Mouse (Mus musculus) midbrain, embryonic 12.5 days (tissue): ENCODE results near the gene Adamts15. TPM values are rescaled to one million over a fixed set of nuclear protein-coding genes. Genes with fewer than 3 reads are reported as not detected.

Source experiments
- ATAC-seq: fragments of 200-750 bp; cut with Nextera tagmentation; 2 replicates; pipeline ENCODE4 v1.8.0; 2017; ENCODE audit warnings: low read depth, moderate TSS enrichment, moderate library complexity; ENCODE audit not compliant: low FRiP score
- H3K27ac ChIP-seq: fragments of 300-500 bp; sonication (generic); replicated peaks from 2 replicates; pipeline ENCODE4 v1.5.1; 2016; ENCODE audit warnings: mild to moderate bottlenecking
- H3K27me3 ChIP-seq: fragments of 300-500 bp; sonication (generic); 2 replicates; pipeline ENCODE4 v1.6.1; 2016; ENCODE audit warnings: mild to moderate bottlenecking
- H3K36me3 ChIP-seq: fragments of 300-500 bp; sonication (generic); 2 replicates; pipeline ENCODE4 v1.6.1; 2016
- H3K4me1 ChIP-seq: fragments of 300-500 bp; sonication (generic); 2 replicates; pipeline ENCODE4 v1.6.1; 2016
- H3K4me2 ChIP-seq: fragments of 300-500 bp; sonication (generic); replicated peaks from 2 replicates; pipeline ENCODE4 v1.6.1; 2016; ENCODE audit warnings: mild to moderate bottlenecking, moderate library complexity
- H3K4me3 ChIP-seq: fragments of 300-500 bp; sonication (generic); 2 replicates; pipeline ENCODE4 v1.5.1; 2016; ENCODE audit warnings: mild to moderate bottlenecking
- H3K9ac ChIP-seq: fragments of 300-500 bp; sonication (generic); replicated peaks from 2 replicates; pipeline ENCODE4 v1.6.1; 2016; ENCODE audit warnings: mild to moderate bottlenecking, moderate library complexity
- H3K9me3 ChIP-seq: fragments of 300-500 bp; sonication (generic); 2 replicates; pipeline ENCODE4 v1.6.1; 2016; ENCODE audit warnings: mild to moderate bottlenecking
- WGBS: fragments of 180-500 bp; shearing (Covaris S2); methylation state at CpG from one replicate; pipeline ENCODE4 v1.1.7; 2016; 5-methylcytosine and 5-hydroxymethylcytosine counted together
- polyA plus RNA-seq: library from polyadenylated mRNA; unstranded; fragments of >200 nt; fragmentation: Nextera tagmentation; extraction: Ambion mirVana; gene quantifications from 2 replicates; pipeline ENCODE4 v1.2.1, GENCODE M21; 2016

Gene Adamts15
- polyA plus RNA-seq = 8.8 and 9.2 TPM in 2 replicates

DNA sequence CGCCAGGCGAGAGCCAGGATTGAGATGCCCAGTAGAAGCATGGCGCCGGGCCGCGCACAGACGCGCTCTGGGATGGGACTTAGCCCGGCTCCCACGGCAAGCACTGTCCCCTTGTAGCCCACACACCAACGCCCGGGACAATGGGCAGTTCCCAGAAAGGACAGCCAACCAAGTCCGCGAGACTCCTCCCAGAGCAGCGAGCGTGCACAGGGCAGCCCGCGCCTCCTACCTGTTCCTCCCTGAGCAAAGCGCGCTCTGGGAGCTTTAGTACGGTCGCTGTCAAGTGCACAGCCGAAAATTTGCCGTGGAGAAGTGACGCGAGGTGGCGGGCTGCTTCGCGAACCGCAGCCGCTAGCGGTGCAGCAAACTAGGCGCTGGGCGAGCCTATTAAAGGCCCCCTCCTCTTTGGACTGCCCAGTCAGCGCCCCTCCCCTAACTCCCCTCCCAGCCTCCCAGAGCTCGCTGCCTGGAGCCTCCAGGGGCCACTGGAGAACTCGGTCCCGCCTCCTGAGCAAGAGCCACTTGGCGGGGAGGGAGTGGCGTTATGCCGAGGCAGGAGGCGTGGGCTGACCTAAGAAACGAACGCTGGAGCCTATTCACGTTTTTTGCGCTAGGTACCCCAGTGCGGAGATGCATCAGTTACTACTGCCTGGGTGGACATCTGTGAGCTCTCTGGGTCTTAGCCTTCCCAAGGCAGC lies at the start of gene Adamts15:
Adamts15 (minus strand) TSS at position 256 of the 698 bp plus-strand sequence.
- under 1% methylated on average over 47 of the region's 47 CpGs for WGBS
- Histone ChIP-seq H3K27ac (no peak within 1 kb of the TSS), H3K27me3 (peaks cover 42% of the 10 kb centered on the region), H3K4me2 (peak within 1 kb of the TSS; percentile 90), H3K4me1 (peaks cover 12% of the 10 kb centered on the region), H3K4me3 (peak within 1 kb of the TSS; percentile 51), H3K9me3 (no peaks in the 10 kb centered on the region), H3K36me3 (no peaks in the 10 kb centered on the region), H3K9ac (peak within 1 kb of the TSS; percentile 28; the same call in 1 of the 2 replicates)
- peak; percentile 83 for ATAC-seq

DNA sequence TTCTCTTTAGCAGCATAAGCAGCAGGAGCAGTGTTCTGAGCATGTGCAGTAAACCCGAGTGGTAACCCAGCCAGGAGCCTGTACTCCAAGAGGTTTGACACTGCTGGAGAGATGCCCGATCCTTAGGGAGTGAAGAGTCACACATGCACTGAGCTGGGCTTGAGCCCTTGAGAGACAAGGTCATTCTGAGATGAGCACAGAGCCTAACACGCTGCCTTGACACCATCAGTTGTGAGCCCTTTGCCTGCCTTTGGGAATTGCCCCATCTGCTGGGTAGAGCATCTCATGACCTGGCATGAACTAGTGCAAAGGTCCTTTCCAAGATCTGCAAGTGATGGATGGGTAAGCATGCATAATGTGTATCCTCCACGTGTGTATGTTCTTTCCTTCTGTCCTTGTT lies 49.7 kb upstream of the Adamts15 start:
- Histone ChIP-seq H3K27me3 (no peaks in the 10 kb centered on the region), H3K4me3 (no peak overlapping the region), H3K36me3 (no peaks in the 10 kb centered on the region), H3K27ac (no peak overlapping the region), H3K4me2 (no peak overlapping the region), H3K9ac (no peak overlapping the region), H3K9me3 (no peaks in the 10 kb centered on the region), H3K4me1 (no peaks in the 10 kb centered on the region)
- 74% methylated on average over 4 of the region's 4 CpGs for WGBS
- no peak for ATAC-seq

- Histone ChIP-seq H3K4me1 (no peaks in the 10 kb centered on the region), H3K4me3 (no peak overlapping the region), H3K9ac (no peak overlapping the region), H3K9me3 (no peaks in the 10 kb centered on the region), H3K36me3 (no peaks in the 10 kb centered on the region), H3K27me3 (no peaks in the 10 kb centered on the region), H3K27ac (no peak overlapping the region), H3K4me2 (no peak overlapping the region)
- ATAC-seq = no peak
- 67% methylated on average over 3 of the region's 3 CpGs for WGBS
Measured at GRCm38 (mm10) chr9:30970001-30970400, 47.7 kb upstream of the Adamts15 start.

DNA sequence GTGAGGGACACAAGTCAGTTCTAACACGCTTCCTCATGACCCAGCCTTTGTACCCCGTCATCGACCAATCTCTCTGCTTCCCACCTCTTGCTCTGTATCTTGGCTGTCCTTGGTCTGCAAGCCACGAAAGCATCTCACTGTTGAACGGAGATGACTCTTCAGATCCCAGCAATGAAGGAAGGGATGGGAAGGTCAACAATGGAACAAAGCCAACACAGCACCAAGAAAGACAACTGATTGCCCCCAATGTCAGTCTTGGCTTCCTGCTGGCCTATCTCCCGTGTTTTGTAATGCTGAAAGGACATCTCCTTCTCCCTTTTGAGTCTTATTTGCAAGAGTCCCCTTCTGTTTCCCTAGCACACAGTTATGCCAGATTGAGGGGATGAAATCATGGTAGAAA lies 45.9 kb upstream of the Adamts15 start:
- no peak overlapping the region for H3K4me2 ChIP-seq
- no peaks in the 10 kb centered on the region for H3K36me3 ChIP-seq
- H3K9me3 ChIP-seq = no peaks in the 10 kb centered on the region
- 80% methylated on average over 6 of the region's 6 CpGs for WGBS
- H3K27ac ChIP-seq = no peak overlapping the region
- H3K4me3 ChIP-seq = no peak overlapping the region
- no peak for ATAC-seq
- H3K9ac ChIP-seq = no peak overlapping the region
- H3K4me1 ChIP-seq = no peaks in the 10 kb centered on the region
- H3K27me3 ChIP-seq = no peaks in the 10 kb centered on the region

DNA sequence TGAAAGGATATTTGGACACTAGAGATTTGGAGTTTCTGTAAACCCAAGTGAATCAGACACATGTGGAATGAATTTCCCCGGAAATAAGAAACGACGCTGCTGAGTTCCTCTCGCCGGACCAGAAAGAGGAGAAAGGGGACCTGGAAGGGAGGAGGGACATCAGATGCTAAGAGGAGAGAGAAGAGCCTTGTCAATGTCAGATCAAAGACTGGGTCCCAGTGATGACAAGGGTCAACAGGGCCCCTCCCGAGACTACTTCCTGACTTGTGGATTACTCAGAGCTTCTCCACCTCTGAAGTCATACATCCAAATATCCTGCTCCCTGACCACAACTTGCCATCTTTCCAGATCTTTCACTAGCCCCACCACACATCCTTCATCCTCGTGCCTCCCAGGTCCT lies 44.6 kb upstream of the Adamts15 start:
- no peaks in the 10 kb centered on the region for H3K27me3 ChIP-seq
- no peak overlapping the region for H3K4me2 ChIP-seq
- no peak overlapping the region for H3K27ac ChIP-seq
- H3K4me3 ChIP-seq = no peak overlapping the region
- no peaks in the 10 kb centered on the region for H3K4me1 ChIP-seq
- H3K36me3 ChIP-seq = no peaks in the 10 kb centered on the region
- WGBS = 62% methylated on average over 7 of the region's 7 CpGs
- H3K9me3 ChIP-seq = no peaks in the 10 kb centered on the region
- H3K9ac ChIP-seq = no peak overlapping the region
- no peak for ATAC-seq

DNA sequence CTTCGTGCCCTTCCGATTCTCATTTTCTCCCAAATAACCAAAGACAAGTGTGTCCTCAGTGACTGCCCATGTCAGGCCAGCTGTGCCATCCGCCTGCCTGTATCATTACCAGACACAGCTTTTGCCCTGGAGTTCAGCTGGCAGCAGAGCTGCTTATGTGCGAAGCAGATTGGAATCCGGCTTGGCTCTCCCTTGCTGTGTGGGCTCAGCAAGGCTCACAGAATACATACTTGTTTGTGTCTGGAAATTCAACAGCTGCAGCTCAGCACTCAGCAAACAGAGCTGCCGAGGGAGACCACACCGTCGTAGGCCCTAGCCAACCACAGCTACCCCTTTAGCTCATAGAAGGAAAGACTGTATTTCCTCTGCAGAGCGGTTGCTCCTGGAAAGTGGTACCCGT lies 42.4 kb upstream of the Adamts15 start:
- ATAC-seq = no peak
- 79% methylated on average over 10 of the region's 10 CpGs for WGBS

GRCm38 (mm10) chr9:30963780-30964179 lies 41.5 kb upstream of the Adamts15 start:
- H3K4me3 ChIP-seq = no peak overlapping the region
- H3K4me2 ChIP-seq = no peak overlapping the region
- H3K27me3 ChIP-seq = no peaks in the 10 kb centered on the region
- H3K9ac ChIP-seq = no peak overlapping the region
- no peak overlapping the region for H3K27ac ChIP-seq
- WGBS = 90% methylated on average over 4 of the region's 4 CpGs
- ATAC-seq = no peak
- no peaks in the 10 kb centered on the region for H3K4me1 ChIP-seq
- no peaks in the 10 kb centered on the region for H3K36me3 ChIP-seq
- H3K9me3 ChIP-seq = no peaks in the 10 kb centered on the region

More for the DNA sequence above, 42.4 kb upstream of the Adamts15 start:
- H3K4me3 ChIP-seq = no peak overlapping the region
- no peak overlapping the region for H3K4me2 ChIP-seq
- no peak overlapping the region for H3K27ac ChIP-seq
- no peaks in the 10 kb centered on the region for H3K27me3 ChIP-seq
- H3K4me1 ChIP-seq = no peaks in the 10 kb centered on the region
- no peak overlapping the region for H3K9ac ChIP-seq
- no peaks in the 10 kb centered on the region for H3K9me3 ChIP-seq
- no peaks in the 10 kb centered on the region for H3K36me3 ChIP-seq

DNA sequence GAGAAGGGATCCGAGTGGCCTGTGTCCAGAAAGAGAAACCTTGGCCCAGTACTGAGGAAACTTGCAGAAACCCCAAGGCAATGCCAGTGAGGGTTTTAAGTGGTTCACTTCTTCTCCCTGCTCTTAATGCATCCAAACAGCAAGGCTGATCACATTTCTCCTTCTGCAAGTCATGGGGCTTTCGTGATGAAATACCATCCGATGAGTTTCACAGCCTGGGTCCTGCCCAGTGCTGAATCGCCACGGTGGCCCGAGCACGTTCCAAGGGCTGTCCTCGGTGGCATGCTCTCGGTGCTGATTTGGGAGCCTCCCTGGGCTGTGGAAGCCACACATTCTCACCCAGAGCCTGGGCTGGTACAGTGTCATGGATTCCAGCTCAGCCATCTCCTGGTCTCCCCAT lies 33.0 kb upstream of the Adamts15 start:
- no peaks in the 10 kb centered on the region for H3K36me3 ChIP-seq
- no peak for ATAC-seq
- H3K27ac ChIP-seq = no peak overlapping the region
- WGBS = 92% methylated on average over 9 of the region's 9 CpGs
- H3K27me3 ChIP-seq = no peaks in the 10 kb centered on the region
- no peak overlapping the region for H3K9ac ChIP-seq
- H3K4me1 ChIP-seq = no peaks in the 10 kb centered on the region
- no peaks in the 10 kb centered on the region for H3K9me3 ChIP-seq
- H3K4me2 ChIP-seq = no peak overlapping the region
- H3K4me3 ChIP-seq = no peak overlapping the region

GRCm38 (mm10) chr9:30953287-30953686 lies 31.0 kb upstream of the Adamts15 start:
- Histone ChIP-seq H3K4me1 (no peaks in the 10 kb centered on the region), H3K9me3 (no peaks in the 10 kb centered on the region), H3K27me3 (no peaks in the 10 kb centered on the region), H3K36me3 (no peaks in the 10 kb centered on the region), H3K4me3 (no peak overlapping the region), H3K4me2 (no peak overlapping the region), H3K27ac (no peak overlapping the region), H3K9ac (no peak overlapping the region)
- WGBS = 59% methylated on average over 8 of the region's 8 CpGs
- ATAC-seq = no peak

DNA sequence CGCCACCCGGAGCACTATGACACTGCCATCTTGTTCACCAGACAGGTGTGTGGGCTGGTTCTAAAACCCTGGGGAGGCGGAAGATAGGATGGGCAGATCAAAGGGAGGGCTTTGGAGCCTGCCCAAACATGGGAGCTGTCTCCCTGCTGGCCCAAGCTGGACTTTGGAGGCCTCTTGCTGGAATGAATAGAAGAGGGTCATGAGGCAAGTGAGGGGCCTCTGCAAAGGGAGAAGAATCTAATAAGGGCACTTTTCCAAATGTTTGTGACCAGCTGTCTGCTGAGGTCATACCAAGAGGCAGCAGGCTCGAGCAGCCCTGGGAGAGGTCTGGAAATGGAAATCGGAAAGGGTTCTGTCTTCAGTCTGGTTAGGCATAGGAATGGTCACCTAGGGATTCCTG lies 29.2 kb upstream of the Adamts15 start:
- Histone ChIP-seq H3K9ac (no peak overlapping the region), H3K27me3 (peaks cover 6% of the 10 kb centered on the region; the same call in 1 of the 2 replicates), H3K9me3 (no peaks in the 10 kb centered on the region), H3K4me1 (no peaks in the 10 kb centered on the region), H3K4me2 (no peak overlapping the region), H3K36me3 (no peaks in the 10 kb centered on the region), H3K4me3 (no peak overlapping the region), H3K27ac (no peak overlapping the region)
- no peak for ATAC-seq
- whole genome bisulfite sequencing = 89% methylated on average over 5 of the region's 5 CpGs

GRCm38 (mm10) chr9:30950592-30950991 lies 28.3 kb upstream of the Adamts15 start:
- H3K36me3 ChIP-seq = no peaks in the 10 kb centered on the region
- H3K4me3 ChIP-seq = no peak overlapping the region
- H3K4me2 ChIP-seq = no peak overlapping the region
- no peak for ATAC-seq
- no peak overlapping the region for H3K27ac ChIP-seq
- no peaks in the 10 kb centered on the region for H3K9me3 ChIP-seq
- 87% methylated on average over 4 of the region's 4 CpGs for WGBS
- no peaks in the 10 kb centered on the region for H3K4me1 ChIP-seq
- H3K27me3 ChIP-seq = peaks cover 15% of the 10 kb centered on the region
- no peak overlapping the region for H3K9ac ChIP-seq

DNA sequence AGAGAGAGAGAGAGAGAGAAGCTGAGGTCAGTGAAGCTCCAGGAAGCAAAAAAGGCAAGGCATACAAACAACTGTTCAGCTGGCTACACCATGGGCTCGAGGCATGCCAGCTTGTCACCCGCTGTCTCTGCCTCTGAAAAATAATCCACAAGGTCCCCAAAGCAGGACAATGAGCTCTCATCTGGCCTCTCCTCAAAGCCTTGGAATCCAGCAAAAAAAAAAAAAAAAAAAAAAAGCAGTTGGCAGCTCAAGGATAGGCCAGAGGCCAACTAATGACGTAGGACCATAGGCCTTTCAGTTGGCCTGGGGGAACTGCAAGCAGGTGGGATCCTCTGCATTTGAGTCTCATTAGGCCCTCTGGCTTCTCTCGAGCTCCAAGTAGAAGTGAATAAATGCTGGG lies 27.7 kb upstream of the Adamts15 start:
- Histone ChIP-seq H3K4me1 (no peaks in the 10 kb centered on the region), H3K9ac (no peak overlapping the region), H3K9me3 (no peaks in the 10 kb centered on the region), H3K4me3 (no peak overlapping the region), H3K27ac (no peak overlapping the region), H3K36me3 (no peaks in the 10 kb centered on the region), H3K27me3 (peaks cover 21% of the 10 kb centered on the region), H3K4me2 (no peak overlapping the region)
- 88% methylated on average over 4 of the region's 4 CpGs for WGBS
- no peak for ATAC-seq

DNA sequence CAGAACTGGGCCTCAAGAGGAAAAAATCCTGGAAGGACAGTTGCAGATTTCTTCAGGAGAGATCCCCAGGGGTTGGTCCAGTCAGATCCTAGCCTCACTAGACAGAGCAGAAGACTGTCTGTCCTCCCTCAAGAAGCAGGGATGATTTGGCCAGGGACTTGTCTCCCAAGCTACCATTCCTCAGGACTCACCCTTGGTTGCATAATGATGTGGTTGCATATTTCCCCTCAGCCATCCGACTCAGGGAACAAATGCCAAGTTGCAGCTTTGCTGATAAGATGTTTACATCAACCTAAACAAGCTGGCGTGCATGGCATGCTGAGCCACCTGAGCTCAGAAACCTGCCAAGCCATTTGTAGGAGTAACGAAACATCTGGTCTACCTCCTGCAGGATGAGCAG lies 27.2 kb upstream of the Adamts15 start:
- Histone ChIP-seq H3K27ac (no peak overlapping the region), H3K27me3 (peaks cover 27% of the 10 kb centered on the region), H3K4me2 (no peak overlapping the region), H3K4me1 (no peaks in the 10 kb centered on the region), H3K4me3 (no peak overlapping the region), H3K9me3 (no peaks in the 10 kb centered on the region), H3K9ac (no peak overlapping the region), H3K36me3 (no peaks in the 10 kb centered on the region)
- no peak for ATAC-seq
- 93% methylated on average over 3 of the region's 3 CpGs for WGBS
